Mouse (Mus musculus) kidney, postnatal 0 days (tissue): ENCODE measurements around the gene Pym1. TPM values are rescaled to one million over a fixed set of nuclear protein-coding genes. Genes with fewer than 3 reads are reported as not detected.

Experiments
- ATAC-seq: fragments of 200-750 bp; cut with Nextera tagmentation; replicated peaks from 2 replicates; pipeline ENCODE4 v1.8.0; 2017; ENCODE audit warnings: low read depth, moderate number of reproducible peaks, moderate TSS enrichment, moderate library complexity; ENCODE audit not compliant: low FRiP score
- DNase-seq: peaks from one replicate; pipeline ENCODE4 v3.0.0-alpha.2; 2016; ENCODE audit warnings: low spot score
- H3K27ac ChIP-seq: fragments of 300-500 bp; sonication (generic); 2 replicates; pipeline ENCODE4 v1.5.1; 2014; ENCODE audit warnings: mild to moderate bottlenecking
- H3K27me3 ChIP-seq: fragments of 300-500 bp; sonication (generic); 2 replicates; pipeline ENCODE4 v1.6.1; 2014; ENCODE audit warnings: low read length, mixed read lengths; ENCODE audit not compliant: insufficient read depth
- H3K36me3 ChIP-seq: fragments of 300-500 bp; sonication (generic); 2 replicates; pipeline ENCODE4 v1.6.1; 2014; ENCODE audit warnings: low read length, mixed read lengths; ENCODE audit not compliant: insufficient read depth
- H3K4me1 ChIP-seq: fragments of 300-500 bp; sonication (generic); replicated peaks from 2 replicates; pipeline ENCODE4 v1.6.1; 2014; ENCODE audit warnings: antibody characterized with exemption, low read length, mixed read lengths; ENCODE audit not compliant: insufficient read depth
- H3K4me2 ChIP-seq: fragments of 300-500 bp; sonication (generic); 2 replicates; pipeline ENCODE4 v1.6.1; 2014; ENCODE audit warnings: mild to moderate bottlenecking, low read length, moderate library complexity, mixed read lengths
- H3K4me3 ChIP-seq: fragments of 300-500 bp; sonication (generic); replicated peaks from 2 replicates; pipeline ENCODE4 v1.5.1; 2014; ENCODE audit warnings: low read depth, low read length
- H3K9ac ChIP-seq: fragments of 300-500 bp; sonication (generic); 2 replicates; pipeline ENCODE4 v1.6.1; 2014; ENCODE audit warnings: low read depth, low read length
- H3K9me3 ChIP-seq: fragments of 300-500 bp; sonication (generic); replicated peaks from 2 replicates; pipeline ENCODE4 v1.6.1; 2016; ENCODE audit warnings: low read length, inconsistent platforms, mixed read lengths
- CTCF ChIP-seq: IDR thresholded peaks from 2 replicates; pipeline ENCODE4 v1.5.1; 2016; ENCODE audit warnings: antibody characterized with exemption, low read depth, mild to moderate bottlenecking, moderate library complexity
- WGBS: fragments of 180-500 bp; shearing (Covaris S2); extraction: QIAGEN DNeasy Blood & Tissue Kit; methylation state at CpG from one replicate; pipeline ENCODE4 v1.1.7; 2014; 5-methylcytosine and 5-hydroxymethylcytosine counted together
- polyA plus RNA-seq: library from polyadenylated mRNA; unstranded; fragments of >200 nt; fragmentation: Nextera tagmentation; extraction: Ambion mirVana; gene quantifications from 2 replicates; pipeline ENCODE4 v1.2.1, GENCODE M21; 2015

Gene Pym1
- polyA plus RNA-seq, 1 experiment from 2014 or later = 35.0 TPM

GRCm38 (mm10) chr10:128772895-128773294, 25.2 kb downstream of the Pym1 start:
- ATAC-seq (no peak), DNase-seq (peak; percentile 12)
- WGBS = 72% methylated on average over 2 of the region's 2 CpGs
- Histone ChIP-seq H3K27me3 (no peaks in the 10 kb centered on the region), H3K4me3 (no peak overlapping the region), H3K4me2 (no peak overlapping the region), H3K9ac (no peak overlapping the region), H3K36me3 (no peaks in the 10 kb centered on the region), H3K9me3 (no peaks in the 10 kb centered on the region), H3K4me1 (no peaks in the 10 kb centered on the region), H3K27ac (no peak overlapping the region)
- TF ChIP-seq CTCF = peak; percentile 61

- no peaks in the 10 kb centered on the region for H3K36me3 ChIP-seq
- H3K27me3 ChIP-seq = no peaks in the 10 kb centered on the region
- H3K27ac ChIP-seq = no peak overlapping the region
- no peaks in the 10 kb centered on the region for H3K4me1 ChIP-seq
- peak; percentile 62 for TF ChIP-seq CTCF
- no peaks in the 10 kb centered on the region for H3K9me3 ChIP-seq
- DNase-seq = peak; percentile 39
- WGBS = 28% methylated on average over 5 of the region's 5 CpGs
- no peak overlapping the region for H3K9ac ChIP-seq
- no peak for ATAC-seq
- no peak overlapping the region for H3K4me3 ChIP-seq
- no peak overlapping the region for H3K4me2 ChIP-seq
Measured at GRCm38 (mm10) chr10:128773685-128774084, 26.0 kb downstream of the Pym1 start.

GRCm38 (mm10) chr10:128778441-128778840, 30.8 kb downstream of the Pym1 start:
- 93% methylated on average over 2 of the region's 2 CpGs for WGBS
- Histone ChIP-seq H3K9me3 (no peaks in the 10 kb centered on the region), H3K4me1 (peaks cover 3% of the 10 kb centered on the region; the same call in 1 of the 2 replicates), H3K36me3 (no peaks in the 10 kb centered on the region), H3K4me2 (no peak overlapping the region), H3K27me3 (no peaks in the 10 kb centered on the region), H3K9ac (no peak overlapping the region), H3K4me3 (no peak overlapping the region), H3K27ac (peak overlapping the region; percentile 91)
- ATAC-seq = no peak
- no peak for TF ChIP-seq CTCF
- no peak for DNase-seq

GRCm38 (mm10) chr10:128779011-128779795, 31.5 kb downstream of the Pym1 start:
- Histone ChIP-seq H3K27ac (peak overlapping the region; percentile 91), H3K4me1 (peaks cover 3% of the 10 kb centered on the region; the same call in 1 of the 2 replicates), H3K36me3 (no peaks in the 10 kb centered on the region), H3K9me3 (no peaks in the 10 kb centered on the region), H3K9ac (no peak overlapping the region), H3K4me2 (0 out of 2 replicates have a peak overlapping the region, but pooled peaks have one; percentile 25), H3K4me3 (no peak overlapping the region), H3K27me3 (no peaks in the 10 kb centered on the region)
- DNase-seq = peak; percentile 95
- peak; percentile 93 for ATAC-seq
- WGBS = 25% methylated on average over 8 of the region's 8 CpGs
- TF ChIP-seq CTCF = no peak

- no peaks in the 10 kb centered on the region for H3K9me3 ChIP-seq
- H3K36me3 ChIP-seq = no peaks in the 10 kb centered on the region
- DNase-seq = no peak
- H3K9ac ChIP-seq = no peak overlapping the region
- ATAC-seq = no peak
- H3K4me1 ChIP-seq = peaks cover 3% of the 10 kb centered on the region; the same call in 1 of the 2 replicates
- H3K27me3 ChIP-seq = no peaks in the 10 kb centered on the region
- H3K4me3 ChIP-seq = no peak overlapping the region
- no peak overlapping the region for H3K4me2 ChIP-seq
- 88% methylated on average over 1 of the region's 1 CpGs for WGBS
- no peak for TF ChIP-seq CTCF
- H3K27ac ChIP-seq = no peak overlapping the region
Measured at GRCm38 (mm10) chr10:128780200-128780599, 32.5 kb downstream of the Pym1 start.

- DNase-seq = no peak
Measured at GRCm38 (mm10) chr10:128790398-128791124, 42.9 kb downstream of the Pym1 start, which contains the start of gene Mmp19. Gene Mmp19, plus strand, starts transcription at chr10:128790910.

More at GRCm38 (mm10) chr10:128790398-128791124, 42.9 kb downstream of the Pym1 start, which contains the start of gene Mmp19:
- ATAC-seq = no peak
- Histone ChIP-seq H3K4me3 (no peak within 1 kb of the TSS), H3K9ac (no peak within 1 kb of the TSS), H3K27ac (no peak within 1 kb of the TSS), H3K4me2 (no peak within 1 kb of the TSS), H3K36me3 (no peaks in the 10 kb centered on the region), H3K9me3 (no peaks in the 10 kb centered on the region), H3K4me1 (no peaks in the 10 kb centered on the region), H3K27me3 (no peaks in the 10 kb centered on the region)
- no peak for TF ChIP-seq CTCF
- 69% methylated on average over 7 of the region's 7 CpGs for WGBS
